Comparison of ENCODE assay signal across 9 mouse cellular contexts in genomic region chr5:115491076-115491475, GRCm38 (mm10). TPM values are rescaled to one million over a fixed set of nuclear protein-coding genes. Genes with fewer than 3 reads are reported as not detected.
A peak's percentile ranks its signal among the peaks of the same experiment; 100 is the strongest.
DNase-seq lines count a peak whose midpoint lies in the region; ATAC-seq lines count a peak whose summit lies in the region.
"Had no signal": no experiment of that assay in that cellular context is flagged by ENCODE, and none has a peak within 500 bp of the region (broad histone marks: within the 10 kb centered on the region; RNA-seq: fewer than 3 reads in every experiment).

No protein-coding gene starts in this region.

- peak; percentile 56 for DNase-seq in cerebellum, adult 9-10 months
- no peak for DNase-seq in cerebellum, postnatal 36 days
- no peak for DNase-seq in kidney, postnatal 36 days
- DNase-seq in midbrain, embryonic 14.5 days = no peak
- DNase-seq in natural killer cell, adult 2 months (ENCODE audit: low spot score in 2 of 2) = no peak
- DNase-seq in cerebellum, postnatal 4 days (ENCODE audit: low spot score in 2 of 2) = no peak

- no peak overlapping the region for H3K27ac ChIP-seq in kidney, embryonic 16.5 days (ENCODE audit: low read length)
- H3K27ac ChIP-seq in embryonic facial prominence, embryonic 15.5 days (replicated peaks) = peak overlapping the region; percentile 100; the same call in 1 of the 2 replicates
- H3K27ac ChIP-seq in midbrain, embryonic 14.5 days (replicated peaks; ENCODE audit: low read depth, low read length) = no peak overlapping the region

- no peaks in the 10 kb centered on the region for H3K27me3 ChIP-seq in kidney, embryonic 16.5 days (ENCODE audit: insufficient read depth, low read length)
- H3K27me3 ChIP-seq in embryonic facial prominence, embryonic 15.5 days = no peaks in the 10 kb centered on the region
- no peaks in the 10 kb centered on the region for H3K27me3 ChIP-seq in midbrain, embryonic 14.5 days (ENCODE audit: control insufficient read depth, insufficient read depth, low read length)

- no peak for ATAC-seq in kidney, embryonic 16.5 days (ENCODE audit: low FRiP score, low TSS enrichment)
- no peak for ATAC-seq in embryonic facial prominence, embryonic 15.5 days (ENCODE audit: insufficient number of reproducible peaks, low FRiP score, low TSS enrichment, low read depth)
- no peak for ATAC-seq in midbrain, embryonic 14.5 days (ENCODE audit: low FRiP score, low TSS enrichment)

- peak overlapping the region; percentile 19 for H3K4me2 ChIP-seq in kidney, embryonic 16.5 days (replicated peaks; ENCODE audit: low read depth, low read length)
- peak overlapping the region; percentile 80 for H3K4me2 ChIP-seq in embryonic facial prominence, embryonic 15.5 days (replicated peaks)
- H3K4me2 ChIP-seq in midbrain, embryonic 14.5 days (ENCODE audit: low read length) = peak overlapping the region; percentile 87

- 31% methylated on average over 5 of the region's 5 CpGs for WGBS in kidney, embryonic 16.5 days
- WGBS in embryonic facial prominence, embryonic 15.5 days = 35% methylated on average over 5 of the region's 5 CpGs
- 28% methylated on average over 5 of the region's 5 CpGs for WGBS in midbrain, embryonic 14.5 days

- H3K4me1 ChIP-seq in kidney, embryonic 16.5 days (ENCODE audit: insufficient read depth, low read length) = peaks cover 28% of the 10 kb centered on the region
- H3K4me1 ChIP-seq in embryonic facial prominence, embryonic 15.5 days = peaks cover 43% of the 10 kb centered on the region
- peaks cover 12% of the 10 kb centered on the region for H3K4me1 ChIP-seq in midbrain, embryonic 14.5 days (ENCODE audit: control insufficient read depth, insufficient read depth, low read length)

- H3K9ac ChIP-seq in kidney, embryonic 16.5 days (replicated peaks; ENCODE audit: low read length) = no peak overlapping the region
- H3K9ac ChIP-seq in embryonic facial prominence, embryonic 15.5 days = no peak overlapping the region
- no peak overlapping the region for H3K9ac ChIP-seq in midbrain, embryonic 14.5 days (replicated peaks; ENCODE audit: low read length)

- no peaks in the 10 kb centered on the region for H3K9me3 ChIP-seq in kidney, embryonic 16.5 days (ENCODE audit: low read length)
- no peaks in the 10 kb centered on the region for H3K9me3 ChIP-seq in embryonic facial prominence, embryonic 15.5 days (replicated peaks)
- H3K9me3 ChIP-seq in midbrain, embryonic 14.5 days (ENCODE audit: control insufficient read depth, low read length) = no peaks in the 10 kb centered on the region

- H3K36me3 ChIP-seq in kidney, embryonic 16.5 days (ENCODE audit: insufficient read depth, low read length) = no peaks in the 10 kb centered on the region
- no peaks in the 10 kb centered on the region for H3K36me3 ChIP-seq in embryonic facial prominence, embryonic 15.5 days
- no peaks in the 10 kb centered on the region for H3K36me3 ChIP-seq in midbrain, embryonic 14.5 days (ENCODE audit: control insufficient read depth, insufficient read depth, low read length)

- H3K4me3 ChIP-seq in kidney, embryonic 16.5 days (ENCODE audit: low read length) = no peak overlapping the region
- no peak overlapping the region for H3K4me3 ChIP-seq in embryonic facial prominence, embryonic 15.5 days (replicated peaks)
- no peak overlapping the region for H3K4me3 ChIP-seq in midbrain, embryonic 14.5 days (replicated peaks; ENCODE audit: low read depth, low read length)

RNA-seq across cellular contexts. Expression of gene Sirt4, which starts 6.6 kb away (rescaled TPM):
- polyA plus RNA-seq in kidney, embryonic 16.5 days (2015; fragmentation: Nextera tagmentation; extraction: Ambion mirVana) = 27.3 and 27.5 TPM in 2 replicates
- 29.2 and 32.8 TPM in 2 replicates for polyA plus RNA-seq in embryonic facial prominence, embryonic 15.5 days (2015; fragmentation: Nextera tagmentation; extraction: Ambion mirVana)
- polyA plus RNA-seq in midbrain, embryonic 14.5 days (2014; fragmentation: Nextera tagmentation; extraction: Ambion mirVana) = 23.8 and 25.9 TPM in 2 replicates

RNA-seq across cellular contexts. Expression of gene Pxn, which starts 15.4 kb away (rescaled TPM):
- 60.5 and 67.2 TPM in 2 replicates for polyA plus RNA-seq in kidney, embryonic 16.5 days (2015; fragmentation: Nextera tagmentation; extraction: Ambion mirVana)
- polyA plus RNA-seq in embryonic facial prominence, embryonic 15.5 days (2015; fragmentation: Nextera tagmentation; extraction: Ambion mirVana) = 51.5 and 52.8 TPM in 2 replicates
- polyA plus RNA-seq in midbrain, embryonic 14.5 days (2014; fragmentation: Nextera tagmentation; extraction: Ambion mirVana) = 10.9 and 11.3 TPM in 2 replicates

RNA-seq across cellular contexts. Expression of gene Pla2g1b, which starts 25.0 kb away (rescaled TPM):
- 0.94 and 2.1 TPM in 2 replicates for polyA plus RNA-seq in kidney, embryonic 16.5 days (2015; fragmentation: Nextera tagmentation; extraction: Ambion mirVana)
- polyA plus RNA-seq in embryonic facial prominence, embryonic 15.5 days (2015; fragmentation: Nextera tagmentation; extraction: Ambion mirVana) = not detected in 2 replicates
- polyA plus RNA-seq in midbrain, embryonic 14.5 days (2014; fragmentation: Nextera tagmentation; extraction: Ambion mirVana) = not detected in 2 replicates
- polyA plus RNA-seq: C2C12 had no signal

Comparison
In these comparisons a context has a peak if more than half of its experiments do, and no peak if none do; other contexts are left out.
1. H3K4me2 ChIP-seq: peak in every context shown above with its lines; median percentile 87 in midbrain, embryonic 14.5 days; 80 in embryonic facial prominence, embryonic 15.5 days; 19 in kidney, embryonic 16.5 days.